Mouse (Mus musculus) forebrain, embryonic 11.5 days (tissue): ENCODE data around the gene Tceal3. TPM values are rescaled to one million over a fixed set of nuclear protein-coding genes. Genes with fewer than 3 reads are reported as not detected.
"Not testable (repeated sequence)": the region's sequence is repeated elsewhere in the genome, so short reads cannot be mapped to it uniquely, and the experiment has no call there.

Experiments
- ATAC-seq: fragments of 200-750 bp; cut with Nextera tagmentation; replicated peaks from 2 replicates; pipeline ENCODE4 v1.8.0; 2017; ENCODE audit warnings: moderate TSS enrichment; ENCODE audit not compliant: low FRiP score
- DNase-seq: peaks from one replicate; pipeline ENCODE4 v3.0.0-alpha.2; 2017; ENCODE audit warnings: low spot score
- H3K27ac ChIP-seq: fragments of 300-500 bp; sonication (generic); 2 replicates; pipeline ENCODE4 v1.5.1; 2014; ENCODE audit warnings: low read depth, low read length
- H3K27me3 ChIP-seq: fragments of 300-500 bp; sonication (generic); 2 replicates; pipeline ENCODE4 v1.6.1; 2014; ENCODE audit warnings: mild to moderate bottlenecking, low read length, mixed read lengths; ENCODE audit not compliant: control insufficient read depth, insufficient read depth
- H3K36me3 ChIP-seq: fragments of 300-500 bp; sonication (generic); 2 replicates; pipeline ENCODE4 v1.6.1; 2014; ENCODE audit warnings: mild to moderate bottlenecking, low read length, moderate library complexity, mixed read lengths; ENCODE audit not compliant: control insufficient read depth, insufficient read depth
- H3K4me1 ChIP-seq: fragments of 300-500 bp; sonication (generic); replicated peaks from 2 replicates; pipeline ENCODE4 v1.6.1; 2014; ENCODE audit warnings: low read length, mixed read lengths; ENCODE audit not compliant: control insufficient read depth, insufficient read depth
- H3K4me2 ChIP-seq: fragments of 300-500 bp; sonication (generic); 2 replicates; pipeline ENCODE4 v1.6.1; 2014; ENCODE audit warnings: low read depth, mild to moderate bottlenecking, low read length, moderate library complexity, mixed read lengths; ENCODE audit not compliant: severe bottlenecking
- H3K4me3 ChIP-seq: fragments of 300-500 bp; sonication (generic); 2 replicates; pipeline ENCODE4 v1.5.1; 2014; ENCODE audit warnings: low read depth, low read length
- H3K9ac ChIP-seq: fragments of 300-500 bp; sonication (generic); 2 replicates; pipeline ENCODE4 v1.6.1; 2014; ENCODE audit warnings: low read length
- H3K9me3 ChIP-seq: fragments of 300-500 bp; sonication (generic); 2 replicates; pipeline ENCODE4 v1.6.1; 2016; ENCODE audit warnings: low read length, mixed read lengths; ENCODE audit not compliant: control insufficient read depth
- WGBS: fragments of 180-500 bp; shearing (Covaris S2); extraction: QIAGEN DNeasy Blood & Tissue Kit; methylation state at CpG from one replicate; pipeline ENCODE4 v1.1.7; 2014; 5-methylcytosine and 5-hydroxymethylcytosine counted together
- polyA plus RNA-seq: library from polyadenylated mRNA; unstranded; fragments of >200 nt; fragmentation: Nextera tagmentation; extraction: Ambion mirVana; gene quantifications from 2 replicates; pipeline ENCODE4 v1.2.1, GENCODE M21; 2014

Tceal3 gene
- polyA plus RNA-seq, 1 experiment from 2014 or later, result 9.9 TPM

GRCm38 (mm10) chrX:136708782-136709181 lies 118.1 kb downstream of the Tceal3 start:
- peak overlapping the region; percentile 37; the same call in 1 of the 2 replicates for H3K27ac ChIP-seq
- H3K27me3 ChIP-seq, result peaks cover 2% of the 10 kb centered on the region; the same call in 1 of the 2 replicates
- no peaks in the 10 kb centered on the region for H3K9me3 ChIP-seq
- no peaks in the 10 kb centered on the region for H3K36me3 ChIP-seq
- H3K9ac ChIP-seq, result peak overlapping the region; percentile 65
- DNase-seq, result peak; percentile 48
- peaks cover 3% of the 10 kb centered on the region; the same call in 1 of the 2 replicates for H3K4me1 ChIP-seq
- H3K4me3 ChIP-seq, result peak overlapping the region; percentile 43
- peak overlapping the region; percentile 51 for H3K4me2 ChIP-seq
- ATAC-seq, result peak; percentile 12; the same call in 1 of the 2 replicates
- WGBS, result 23% methylated on average over 14 of the region's 14 CpGs

GRCm38 (mm10) chrX:136714742-136715474 lies 124.3 kb downstream of the Tceal3 start:
- not testable (repeated sequence) for H3K9ac ChIP-seq, H3K4me2 ChIP-seq, H3K4me1 ChIP-seq, H3K4me3 ChIP-seq, DNase-seq, H3K27me3 ChIP-seq, H3K9me3 ChIP-seq, H3K36me3 ChIP-seq
- ATAC-seq, result peak; percentile 92
- 43% methylated on average over 3 of the region's 3 CpGs for WGBS
- H3K27ac ChIP-seq, result peak overlapping the region; percentile 37; the same call in 1 of the 2 replicates

Other genes with a start within 250 kb of the Tceal3 start
- gene Kir3dl1, start 72.8 kb upstream of the Tceal3 start, polyA plus RNA-seq, result not detected in 2 replicates
- gene Kir3dl2, start 46.8 kb upstream of the Tceal3 start, polyA plus RNA-seq, result not detected in 2 replicates
- gene Tceal1, start 117.1 kb downstream of the Tceal3 start, polyA plus RNA-seq, result 9.7 and 11.2 TPM in 2 replicates
- gene Morf4l2, start 152.8 kb downstream of the Tceal3 start, polyA plus RNA-seq, result 550 and 558 TPM in 2 replicates
- not detected in 2 replicates for gene Glra4, start 189.3 kb downstream of the Tceal3 start, polyA plus RNA-seq
- 6.8 and 7.4 TPM in 2 replicates for gene Plp1, start 231.8 kb downstream of the Tceal3 start, polyA plus RNA-seq